Mouse (Mus musculus): ENCODE results near the gene Gm10697.
"Not testable (repeated sequence)": the region's sequence is repeated elsewhere in the genome, so short reads cannot be mapped to it uniquely, and the experiment has no call there.

Gm10697 gene

DNA sequence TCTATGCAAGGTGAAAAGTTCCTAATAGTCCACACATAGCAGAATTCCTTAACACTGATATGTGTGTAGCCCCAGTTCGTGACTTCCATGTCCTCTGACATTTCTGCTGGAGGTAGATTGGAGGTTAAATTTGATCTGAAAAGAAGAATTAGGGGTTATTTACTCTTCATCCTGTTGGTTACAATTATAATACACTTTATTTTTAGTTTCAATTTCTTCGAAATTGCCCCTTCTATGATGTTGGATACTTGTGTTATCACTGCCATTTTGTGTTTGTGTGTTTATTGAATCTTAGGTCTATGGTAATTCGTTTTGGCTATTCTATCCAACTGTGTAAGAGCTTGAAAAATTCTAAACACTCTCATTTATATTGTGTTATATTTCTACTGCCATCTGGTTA is at the start of gene Gm10697:
Gene Gm10697 (minus strand): TSS at position 101 of the 400 bp plus-strand sequence.
- not testable (repeated sequence) for DNase-seq

DNA sequence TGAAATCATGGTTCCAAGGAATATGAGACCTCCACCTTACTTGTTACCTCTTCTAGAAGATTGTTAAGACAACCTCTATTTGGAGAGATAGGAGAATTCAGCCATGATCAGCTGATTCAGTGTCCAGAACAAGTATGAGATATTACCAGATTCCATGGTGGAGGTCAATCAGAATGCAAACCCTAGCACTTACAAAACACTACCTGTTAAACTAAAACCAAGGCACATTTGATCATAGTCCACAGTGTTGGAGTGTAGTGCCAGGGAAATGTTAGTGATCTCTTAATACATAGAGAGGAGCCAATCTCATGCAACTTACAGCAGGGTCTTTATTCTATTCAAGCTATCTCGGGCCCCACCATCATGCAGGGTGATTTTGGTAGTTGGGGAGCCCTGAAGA is 42.6 kb upstream of the Gm10697 start:
- not testable (repeated sequence) for DNase-seq

DNA sequence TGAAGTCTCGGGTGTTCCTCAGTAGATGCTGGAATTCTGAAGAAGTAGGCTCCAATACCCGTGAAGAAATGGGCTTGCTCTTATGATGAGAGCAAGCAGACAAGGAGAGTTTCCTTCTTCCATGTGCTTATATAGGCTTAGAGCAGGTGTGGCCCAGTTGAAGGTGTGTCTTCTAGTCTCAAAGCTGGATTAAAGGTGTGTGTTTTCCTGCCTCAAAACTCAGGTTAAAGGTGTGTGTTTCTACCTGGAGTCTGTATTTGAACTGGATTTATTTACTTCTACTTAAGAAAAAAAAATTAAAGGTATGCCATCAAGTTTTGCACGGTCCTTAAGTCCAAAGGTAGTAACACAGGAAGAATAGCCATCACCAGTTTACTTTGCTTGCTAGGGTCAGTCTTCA is 17.7 kb downstream of the Gm10697 start, which contains the start of gene Gm9125:
Gene Gm9125 (minus strand): TSS at position 101 of the 400 bp plus-strand sequence.
- DNase-seq, result not testable (repeated sequence)

DNA sequence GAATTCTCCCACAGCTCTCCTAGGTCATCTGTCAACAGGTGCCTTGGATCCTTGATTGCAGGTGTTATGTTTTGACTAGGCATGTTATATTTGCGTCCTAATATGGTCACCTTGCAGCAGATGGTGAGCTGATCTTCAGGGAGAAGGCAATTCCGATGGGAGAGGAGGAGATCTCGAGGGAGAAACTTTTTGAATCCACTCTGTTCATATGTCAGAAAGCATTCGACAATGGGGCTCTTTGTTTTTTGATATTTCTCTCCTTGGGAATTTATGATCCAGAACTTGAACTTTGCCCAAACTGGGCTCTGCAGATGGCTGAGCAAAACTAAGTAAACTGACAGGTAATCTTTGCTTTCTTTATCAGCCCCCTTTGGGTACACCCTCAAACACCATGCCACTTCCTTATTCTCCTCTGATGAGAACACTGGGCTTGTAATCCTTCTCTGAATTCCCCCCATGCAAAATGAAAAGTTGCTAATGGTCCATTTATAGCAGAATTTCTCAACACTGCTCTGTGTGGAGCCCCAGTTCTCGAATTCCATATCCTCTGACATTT is 22.8 kb downstream of the Gm10697 start:
- DNase-seq, result not testable (repeated sequence)

DNA sequence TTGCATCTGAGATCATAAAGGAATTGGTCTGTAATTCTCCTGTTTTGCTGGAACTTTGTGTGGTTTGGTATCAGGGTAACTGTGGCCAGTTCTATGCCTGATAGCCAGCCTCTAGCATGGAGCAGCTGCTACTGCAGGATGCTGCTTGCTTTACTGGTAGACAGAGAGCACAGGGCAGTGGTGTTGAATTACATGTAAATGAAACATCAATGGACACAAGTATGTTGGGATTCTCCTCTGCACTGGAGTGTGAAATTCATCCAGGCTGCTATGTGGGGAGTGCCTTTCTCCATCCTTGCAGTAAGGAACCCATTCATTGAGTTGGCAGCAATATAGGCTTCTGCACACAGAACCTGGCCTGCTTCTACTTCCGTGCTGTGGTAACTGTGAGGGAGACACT is 34.2 kb downstream of the Gm10697 start:
- not testable (repeated sequence) for DNase-seq

DNA sequence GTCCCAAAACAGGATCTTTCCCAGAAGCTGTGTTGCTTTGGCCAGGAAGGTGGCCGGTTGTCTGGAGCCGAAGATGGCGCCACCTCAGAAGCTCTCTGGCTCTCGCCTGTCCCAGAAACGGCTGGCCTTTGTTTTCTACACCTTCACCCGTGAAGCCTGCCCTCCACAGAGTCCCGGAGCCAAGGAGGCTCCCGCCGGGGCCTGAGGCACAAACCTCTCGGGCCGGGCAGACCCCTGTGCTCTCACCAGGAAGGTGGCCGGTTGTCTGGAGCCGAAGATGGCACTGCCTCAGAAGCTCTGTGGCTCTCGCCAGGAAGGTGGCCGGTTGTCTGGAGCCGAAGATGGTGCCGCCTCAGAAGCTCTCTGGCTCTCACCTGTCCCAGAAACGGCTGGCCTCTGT is 38.0 kb downstream of the Gm10697 start:
- DNase-seq, result not testable (repeated sequence)

Measured in layer of hippocampus, adult 9-11 months (tissue).